Mouse (Mus musculus) central nervous system, embryonic 11.5 days (tissue): Measurements from ENCODE around the gene Gm4767. TPM values are rescaled to one million over a fixed set of nuclear protein-coding genes. Genes with fewer than 3 reads are reported as not detected.

Experiments used
- polyA plus RNA-seq: library from polyadenylated mRNA; depleted of rRNA; stranded (reverse); fragments of >200 nt; gene quantifications from 2 replicates; pipeline ENCODE4 v1.2.3, GENCODE M21; 2012; rRNA removed

The Gm4767 gene
- 0.79 and 1.5 TPM in 2 replicates for polyA plus RNA-seq

DNA sequence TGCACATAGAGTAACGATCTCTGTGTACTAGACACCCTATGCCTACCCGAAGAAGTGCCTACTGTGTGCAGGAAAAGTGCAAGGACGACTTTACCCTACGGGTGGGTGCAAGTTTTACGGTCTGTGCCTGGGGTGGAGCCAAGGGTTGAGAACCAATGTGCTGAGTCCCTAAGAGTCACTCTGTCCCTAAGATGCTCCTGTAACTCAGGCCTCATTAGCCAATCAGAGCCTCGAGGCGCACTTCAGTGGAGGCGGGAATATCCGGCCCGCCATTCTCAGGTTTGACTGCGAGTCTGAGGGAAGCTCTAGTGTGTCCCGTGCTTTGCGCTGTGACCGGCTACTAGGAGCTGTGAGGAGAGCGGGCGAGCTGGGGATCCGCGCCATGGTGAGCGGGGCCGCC, at the start of gene Gm4767:
Gene Gm4767 (plus strand): TSS at position 288 of the 400 bp plus-strand sequence.

DNA sequence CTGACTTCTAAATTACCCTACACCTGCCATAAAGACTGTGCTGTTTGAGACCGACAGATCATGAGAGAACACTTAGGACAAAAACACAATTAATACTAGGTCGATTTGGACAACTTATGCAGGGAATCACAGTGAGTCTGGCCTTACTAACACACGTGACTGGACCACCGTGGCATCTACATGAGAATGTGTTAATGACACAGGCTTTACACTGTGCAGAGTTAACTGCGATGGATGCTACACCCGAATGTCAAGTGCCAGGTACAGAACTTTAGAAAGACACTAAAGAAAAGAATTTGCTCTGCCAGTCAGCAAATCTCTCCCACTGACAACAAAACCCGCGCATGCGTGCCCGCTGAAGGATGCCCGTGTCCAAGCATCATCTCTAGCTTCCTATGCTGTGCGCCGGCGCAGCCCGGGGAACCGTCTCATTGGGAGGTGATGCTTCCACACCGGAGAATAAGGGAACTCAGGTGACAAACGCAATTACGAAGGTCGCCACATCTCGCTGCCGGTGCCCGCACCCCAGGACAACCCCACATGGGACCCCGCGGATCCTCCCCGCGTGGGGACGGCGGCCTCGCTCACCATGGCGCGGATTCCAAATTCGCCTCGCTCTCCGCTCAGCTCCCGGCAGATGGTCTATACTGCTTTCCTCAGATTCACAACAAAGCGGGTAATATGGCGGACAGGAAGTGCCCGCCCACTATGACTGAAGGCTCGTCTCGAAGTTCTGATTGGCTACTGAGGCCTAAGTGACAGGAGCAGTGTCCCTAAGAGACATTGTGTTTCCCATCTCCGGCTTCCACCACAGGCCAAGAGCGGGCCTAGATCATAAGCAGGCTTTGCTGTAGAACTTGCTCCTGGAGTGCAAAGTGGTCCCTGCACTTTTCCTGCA, 41.2 kb upstream of the Gm4767 start, which contains the start of gene Gm3055:
Gene Gm3055 (minus strand): TSS at position 656 of the 898 bp plus-strand sequence.

DNA sequence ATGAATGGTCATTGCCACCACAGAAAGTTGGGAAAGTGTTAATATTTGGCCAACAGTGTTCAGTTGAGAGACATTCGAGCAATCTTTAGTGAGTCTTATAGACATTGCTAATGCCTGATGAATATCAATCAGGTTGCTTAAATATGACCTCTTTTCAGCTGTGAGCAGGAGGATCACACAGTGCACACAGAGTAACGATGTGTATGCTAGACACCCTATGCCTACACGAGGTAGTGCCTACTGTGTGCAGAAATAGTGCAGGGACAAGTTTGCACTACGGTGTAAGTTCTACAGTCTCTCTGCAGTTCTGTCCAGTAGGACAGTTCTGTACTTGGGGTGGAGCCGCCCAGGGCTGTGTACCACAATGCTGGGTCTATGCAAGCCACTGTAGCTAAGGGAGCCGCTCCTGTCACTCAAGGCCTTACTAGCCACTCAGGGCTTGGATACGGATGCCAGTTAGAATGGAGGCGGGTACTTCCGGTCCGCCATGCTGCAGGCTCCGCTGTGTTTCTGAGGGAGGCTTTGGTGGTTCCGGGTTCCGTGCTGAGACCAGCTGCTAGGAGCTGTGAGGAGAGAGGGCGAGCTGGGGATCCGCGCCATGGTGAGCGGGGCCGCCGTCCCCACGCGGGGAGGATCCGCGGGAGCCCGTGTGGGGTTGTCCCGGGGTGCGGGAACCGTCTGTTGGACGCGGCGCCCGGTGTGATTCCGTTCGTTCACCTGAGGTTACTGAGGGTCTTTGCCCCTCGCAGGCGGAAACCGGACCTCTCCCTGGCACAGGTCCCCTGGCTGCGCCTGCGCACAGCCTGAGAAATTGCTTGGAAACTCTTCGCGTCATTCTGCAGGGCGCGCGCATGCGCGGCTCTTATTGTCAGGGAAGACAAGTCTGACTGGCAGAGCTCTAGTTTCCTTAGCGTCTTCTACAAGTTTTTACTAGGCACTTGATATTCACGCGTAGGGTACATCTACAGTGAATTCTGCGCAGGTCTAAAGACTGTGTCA, 51.7 kb downstream of the Gm4767 start, which contains the start of gene Gm32687:
Gene Gm32687 (plus strand): TSS at position 526 of the 999 bp plus-strand sequence.

Other genes starting within 250 kb of the Gm4767 start
- gene Tle2, start 237.6 kb upstream of the Gm4767 start, polyA plus RNA-seq: 27.1 and 71.8 TPM in 2 replicates
- 6.1 and 12.0 TPM in 2 replicates for gene Tle6, start 211.1 kb upstream of the Gm4767 start, polyA plus RNA-seq
- gene BC025920, start 205.9 kb upstream of the Gm4767 start, polyA plus RNA-seq: 5.0 and 6.4 TPM in 2 replicates
- 64.8 and 65.0 TPM in 2 replicates for gene Sirt6, start 184.4 kb upstream of the Gm4767 start, polyA plus RNA-seq
- 28.3 and 39.4 TPM in 2 replicates for gene Ankrd24, start 183.6 kb upstream of the Gm4767 start, polyA plus RNA-seq
- gene Gm10778, start 163.1 kb upstream of the Gm4767 start, polyA plus RNA-seq: 1.8 and 4.1 TPM in 2 replicates
- 4.5 and 10.8 TPM in 2 replicates for gene Zfp433, start 107.4 kb upstream of the Gm4767 start, polyA plus RNA-seq
- 11.0 and 12.9 TPM in 2 replicates for gene Gm3055, start 41.0 kb upstream of the Gm4767 start, polyA plus RNA-seq
- 4.6 and 8.8 TPM in 2 replicates for gene Gm32687, start 51.7 kb downstream of the Gm4767 start, polyA plus RNA-seq
- gene Zfp781, start 118.3 kb downstream of the Gm4767 start, polyA plus RNA-seq: 1.4 and 3.8 TPM in 2 replicates
- 8.5 and 12.7 TPM in 2 replicates for gene Zfp873, start 235.9 kb downstream of the Gm4767 start, polyA plus RNA-seq